Mouse (Mus musculus): ENCODE data around the gene Colgalt2. TPM values are rescaled to one million over a fixed set of nuclear protein-coding genes. Genes with fewer than 3 reads are reported as not detected.
A peak's percentile ranks its signal among the peaks of the same experiment; 100 is the strongest.

Gene Colgalt2
- polyA plus RNA-seq, 1 experiment from 2014 or later = 3.5 TPM

GRCm38 (mm10) chr1:152413116-152413515 lies 13.5 kb downstream of the Colgalt2 start:
- Histone ChIP-seq H3K4me2 (no peak overlapping the region), H3K4me1 (ENCODE audit: control insufficient read depth, insufficient read depth, low read length) (peaks cover 21% of the 10 kb centered on the region), H3K9me3 (replicated peaks; ENCODE audit: control insufficient read depth, low read length) (no peaks in the 10 kb centered on the region; the same call in 1 of the 2 replicates), H3K27ac (ENCODE audit: low read depth, low read length) (no peak overlapping the region), H3K36me3 (ENCODE audit: control insufficient read depth, insufficient read depth, low read length) (no peaks in the 10 kb centered on the region), H3K9ac (ENCODE audit: low read depth, low read length) (no peak overlapping the region), H3K4me3 (ENCODE audit: low read depth, low read length) (no peak overlapping the region), H3K27me3 (ENCODE audit: control insufficient read depth, insufficient read depth, low read length) (no peaks in the 10 kb centered on the region)
- ATAC-seq (replicated peaks; ENCODE audit: insufficient number of reproducible peaks, low FRiP score, low TSS enrichment) = no peak
- 89% methylated on average over 2 of the region's 2 CpGs for WGBS (ENCODE audit: insufficient replicate concordance)

- Histone ChIP-seq H3K27me3 (ENCODE audit: control insufficient read depth, insufficient read depth, low read length) (no peaks in the 10 kb centered on the region), H3K9me3 (replicated peaks; ENCODE audit: control insufficient read depth, low read length) (no peaks in the 10 kb centered on the region; the same call in 1 of the 2 replicates), H3K4me3 (ENCODE audit: low read depth, low read length) (no peak overlapping the region), H3K9ac (ENCODE audit: low read depth, low read length) (no peak overlapping the region), H3K36me3 (ENCODE audit: control insufficient read depth, insufficient read depth, low read length) (no peaks in the 10 kb centered on the region), H3K4me2 (no peak overlapping the region), H3K4me1 (ENCODE audit: control insufficient read depth, insufficient read depth, low read length) (peaks cover 23% of the 10 kb centered on the region), H3K27ac (ENCODE audit: low read depth, low read length) (no peak overlapping the region)
- no peak for ATAC-seq (replicated peaks; ENCODE audit: insufficient number of reproducible peaks, low FRiP score, low TSS enrichment)
- WGBS (ENCODE audit: insufficient replicate concordance) = 76% methylated on average over 1 of the region's 1 CpGs
Observed at GRCm38 (mm10) chr1:152413961-152414360, 14.3 kb downstream of the Colgalt2 start.

- 79% methylated on average over 10 of the region's 10 CpGs for WGBS (ENCODE audit: insufficient replicate concordance)
- no peak overlapping the region for H3K9ac ChIP-seq (ENCODE audit: low read depth, low read length)
- H3K27ac ChIP-seq (ENCODE audit: low read depth, low read length) = no peak overlapping the region
- no peak overlapping the region for H3K4me3 ChIP-seq (ENCODE audit: low read depth, low read length)
- H3K36me3 ChIP-seq (ENCODE audit: control insufficient read depth, insufficient read depth, low read length) = no peaks in the 10 kb centered on the region
- no peak for ATAC-seq (replicated peaks; ENCODE audit: insufficient number of reproducible peaks, low FRiP score, low TSS enrichment)
- H3K4me1 ChIP-seq (ENCODE audit: control insufficient read depth, insufficient read depth, low read length) = peaks cover 23% of the 10 kb centered on the region
- no peaks in the 10 kb centered on the region; the same call in 1 of the 2 replicates for H3K9me3 ChIP-seq (replicated peaks; ENCODE audit: control insufficient read depth, low read length)
- H3K27me3 ChIP-seq (ENCODE audit: control insufficient read depth, insufficient read depth, low read length) = no peaks in the 10 kb centered on the region
- no peak overlapping the region for H3K4me2 ChIP-seq
Observed at GRCm38 (mm10) chr1:152414451-152414850, 14.8 kb downstream of the Colgalt2 start.

- no peak overlapping the region for H3K4me3 ChIP-seq (ENCODE audit: low read depth, low read length)
- no peaks in the 10 kb centered on the region for H3K36me3 ChIP-seq (ENCODE audit: control insufficient read depth, insufficient read depth, low read length)
- no peak overlapping the region for H3K27ac ChIP-seq (ENCODE audit: low read depth, low read length)
- no peak for ATAC-seq (replicated peaks; ENCODE audit: insufficient number of reproducible peaks, low FRiP score, low TSS enrichment)
- WGBS (ENCODE audit: insufficient replicate concordance) = 49% methylated on average over 13 of the region's 13 CpGs
- no peaks in the 10 kb centered on the region; the same call in 1 of the 2 replicates for H3K9me3 ChIP-seq (replicated peaks; ENCODE audit: control insufficient read depth, low read length)
- H3K4me2 ChIP-seq = no peak overlapping the region
- H3K9ac ChIP-seq (ENCODE audit: low read depth, low read length) = no peak overlapping the region
- H3K27me3 ChIP-seq (ENCODE audit: control insufficient read depth, insufficient read depth, low read length) = no peaks in the 10 kb centered on the region
- H3K4me1 ChIP-seq (ENCODE audit: control insufficient read depth, insufficient read depth, low read length) = peaks cover 23% of the 10 kb centered on the region
Observed at GRCm38 (mm10) chr1:152416306-152416904, 16.8 kb downstream of the Colgalt2 start.

- H3K27ac ChIP-seq (ENCODE audit: low read depth, low read length) = no peak overlapping the region
Observed at GRCm38 (mm10) chr1:152417602-152418001, 18.0 kb downstream of the Colgalt2 start.

GRCm38 (mm10) chr1:152422295-152422694 lies 22.7 kb downstream of the Colgalt2 start:
- Histone ChIP-seq H3K4me1 (ENCODE audit: control insufficient read depth, insufficient read depth, low read length) (peaks cover 32% of the 10 kb centered on the region), H3K4me2 (no peak overlapping the region), H3K4me3 (ENCODE audit: low read depth, low read length) (no peak overlapping the region), H3K27me3 (ENCODE audit: control insufficient read depth, insufficient read depth, low read length) (no peaks in the 10 kb centered on the region), H3K9ac (ENCODE audit: low read depth, low read length) (no peak overlapping the region), H3K36me3 (ENCODE audit: control insufficient read depth, insufficient read depth, low read length) (no peaks in the 10 kb centered on the region), H3K9me3 (replicated peaks; ENCODE audit: control insufficient read depth, low read length) (no peaks in the 10 kb centered on the region), H3K27ac (ENCODE audit: low read depth, low read length) (peak overlapping the region; percentile 69)
- WGBS (ENCODE audit: insufficient replicate concordance) = 68% methylated on average over 3 of the region's 3 CpGs
- ATAC-seq (replicated peaks; ENCODE audit: insufficient number of reproducible peaks, low FRiP score, low TSS enrichment) = no peak

More at GRCm38 (mm10) chr1:152417602-152418001, 18.0 kb downstream of the Colgalt2 start:
- Histone ChIP-seq H3K9ac (ENCODE audit: low read depth, low read length) (no peak overlapping the region), H3K4me3 (ENCODE audit: low read depth, low read length) (no peak overlapping the region), H3K9me3 (replicated peaks; ENCODE audit: control insufficient read depth, low read length) (no peaks in the 10 kb centered on the region), H3K4me1 (ENCODE audit: control insufficient read depth, insufficient read depth, low read length) (peaks cover 30% of the 10 kb centered on the region), H3K4me2 (no peak overlapping the region), H3K36me3 (ENCODE audit: control insufficient read depth, insufficient read depth, low read length) (no peaks in the 10 kb centered on the region), H3K27me3 (ENCODE audit: control insufficient read depth, insufficient read depth, low read length) (no peaks in the 10 kb centered on the region)
- no peak for ATAC-seq (replicated peaks; ENCODE audit: insufficient number of reproducible peaks, low FRiP score, low TSS enrichment)
- WGBS (ENCODE audit: insufficient replicate concordance) = 26% methylated on average over 5 of the region's 5 CpGs

- Histone ChIP-seq H3K4me3 (ENCODE audit: low read depth, low read length) (no peak overlapping the region), H3K4me2 (no peak overlapping the region; the same call in 1 of the 2 replicates), H3K9ac (ENCODE audit: low read depth, low read length) (no peak overlapping the region), H3K4me1 (ENCODE audit: control insufficient read depth, insufficient read depth, low read length) (peaks cover 25% of the 10 kb centered on the region), H3K27me3 (ENCODE audit: control insufficient read depth, insufficient read depth, low read length) (no peaks in the 10 kb centered on the region), H3K9me3 (replicated peaks; ENCODE audit: control insufficient read depth, low read length) (no peaks in the 10 kb centered on the region), H3K36me3 (ENCODE audit: control insufficient read depth, insufficient read depth, low read length) (no peaks in the 10 kb centered on the region), H3K27ac (ENCODE audit: low read depth, low read length) (peak overlapping the region; percentile 68; the same call in 1 of the 2 replicates)
- 62% methylated on average over 3 of the region's 3 CpGs for WGBS (ENCODE audit: insufficient replicate concordance)
- peak; percentile 39; the same call in 1 of the 2 replicates for ATAC-seq (replicated peaks; ENCODE audit: insufficient number of reproducible peaks, low FRiP score, low TSS enrichment)
Observed at GRCm38 (mm10) chr1:152423052-152423451, 23.4 kb downstream of the Colgalt2 start.

GRCm38 (mm10) chr1:152427912-152428581 lies 28.4 kb downstream of the Colgalt2 start:
- no peak for ATAC-seq (replicated peaks; ENCODE audit: insufficient number of reproducible peaks, low FRiP score, low TSS enrichment)
- no peaks in the 10 kb centered on the region for H3K27me3 ChIP-seq (ENCODE audit: control insufficient read depth, insufficient read depth, low read length)
- no peaks in the 10 kb centered on the region for H3K36me3 ChIP-seq (ENCODE audit: control insufficient read depth, insufficient read depth, low read length)
- H3K27ac ChIP-seq (ENCODE audit: low read depth, low read length) = no peak overlapping the region
- H3K4me2 ChIP-seq = no peak overlapping the region
- no peak overlapping the region for H3K9ac ChIP-seq (ENCODE audit: low read depth, low read length)
- H3K9me3 ChIP-seq (replicated peaks; ENCODE audit: control insufficient read depth, low read length) = no peaks in the 10 kb centered on the region
- H3K4me1 ChIP-seq (ENCODE audit: control insufficient read depth, insufficient read depth, low read length) = peaks cover 10% of the 10 kb centered on the region
- no peak overlapping the region for H3K4me3 ChIP-seq (ENCODE audit: low read depth, low read length)
- WGBS (ENCODE audit: insufficient replicate concordance) = 64% methylated on average over 12 of the region's 12 CpGs
